Mouse (Mus musculus): ENCODE results near the gene Dnaja3. TPM values are rescaled to one million over a fixed set of nuclear protein-coding genes. Genes with fewer than 3 reads are reported as not detected.

Gene Dnaja3
- polyA plus RNA-seq, 1 experiment from 2014 or later, result 62.6 TPM

GRCm38 (mm10) chr16:4655251-4655734 lies 15.5 kb downstream of the Dnaja3 start:
- Histone ChIP-seq H3K36me3 (peaks cover 25% of the 10 kb centered on the region), H3K27ac (replicated peaks) (peak overlapping the region; percentile 58; the same call in 1 of the 2 replicates), H3K27me3 (no peaks in the 10 kb centered on the region), H3K9me3 (replicated peaks) (no peaks in the 10 kb centered on the region), H3K4me3 (replicated peaks) (no peak overlapping the region), H3K9ac (no peak overlapping the region), H3K4me2 (replicated peaks) (no peak overlapping the region), H3K4me1 (peaks cover 87% of the 10 kb centered on the region)
- WGBS, result 61% methylated on average over 4 of the region's 4 CpGs
- ATAC-seq (ENCODE audit: insufficient number of reproducible peaks, low FRiP score, low TSS enrichment, low read depth), result no peak

GRCm38 (mm10) chr16:4655764-4656570 lies 16.2 kb downstream of the Dnaja3 start:
- H3K27me3 ChIP-seq, result no peaks in the 10 kb centered on the region
- peaks cover 22% of the 10 kb centered on the region; the same call in 1 of the 2 replicates for H3K36me3 ChIP-seq
- no peak overlapping the region for H3K9ac ChIP-seq
- H3K4me1 ChIP-seq, result peaks cover 81% of the 10 kb centered on the region
- H3K4me3 ChIP-seq (replicated peaks), result no peak overlapping the region
- 22% methylated on average over 11 of the region's 11 CpGs for WGBS
- no peak for ATAC-seq (ENCODE audit: insufficient number of reproducible peaks, low FRiP score, low TSS enrichment, low read depth)
- H3K4me2 ChIP-seq (replicated peaks), result no peak overlapping the region; the same call in 1 of the 2 replicates
- H3K27ac ChIP-seq (replicated peaks), result peak overlapping the region; percentile 92
- no peaks in the 10 kb centered on the region for H3K9me3 ChIP-seq (replicated peaks)

DNA sequence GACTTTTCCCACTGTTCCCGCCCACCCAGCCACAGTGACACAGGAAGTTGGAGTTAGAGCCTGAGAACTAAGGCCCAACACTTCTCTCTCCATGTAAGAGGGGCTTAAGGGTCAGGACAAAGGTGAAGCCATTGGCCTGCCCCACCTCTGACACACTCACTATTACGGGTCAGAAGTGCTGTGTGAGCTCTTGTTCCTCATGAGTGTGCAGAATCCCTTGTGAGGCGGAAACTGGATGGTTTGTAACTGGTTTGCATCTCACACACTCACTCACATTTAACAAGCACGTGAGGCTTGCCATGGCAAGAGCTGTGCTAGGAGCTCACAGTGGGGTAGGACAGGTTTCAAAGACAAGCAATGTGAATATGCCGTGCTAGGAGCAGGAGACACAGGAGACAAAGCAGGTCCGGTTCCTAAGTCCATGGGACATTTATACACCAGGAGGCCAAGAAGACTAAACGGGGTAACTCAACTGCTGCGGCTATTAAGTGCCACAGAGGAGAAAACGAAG lies 16.8 kb downstream of the Dnaja3 start:
- H3K4me1 ChIP-seq, result peaks cover 74% of the 10 kb centered on the region
- ATAC-seq (ENCODE audit: insufficient number of reproducible peaks, low FRiP score, low TSS enrichment, low read depth), result no peak
- no peak overlapping the region for H3K4me3 ChIP-seq (replicated peaks)
- 62% methylated on average over 9 of the region's 9 CpGs for WGBS
- H3K27ac ChIP-seq (replicated peaks), result peak overlapping the region; percentile 92
- H3K9ac ChIP-seq, result no peak overlapping the region
- H3K4me2 ChIP-seq (replicated peaks), result no peak overlapping the region
- H3K9me3 ChIP-seq (replicated peaks), result no peaks in the 10 kb centered on the region
- H3K36me3 ChIP-seq, result peaks cover 23% of the 10 kb centered on the region; the same call in 1 of the 2 replicates
- H3K27me3 ChIP-seq, result no peaks in the 10 kb centered on the region

DNA sequence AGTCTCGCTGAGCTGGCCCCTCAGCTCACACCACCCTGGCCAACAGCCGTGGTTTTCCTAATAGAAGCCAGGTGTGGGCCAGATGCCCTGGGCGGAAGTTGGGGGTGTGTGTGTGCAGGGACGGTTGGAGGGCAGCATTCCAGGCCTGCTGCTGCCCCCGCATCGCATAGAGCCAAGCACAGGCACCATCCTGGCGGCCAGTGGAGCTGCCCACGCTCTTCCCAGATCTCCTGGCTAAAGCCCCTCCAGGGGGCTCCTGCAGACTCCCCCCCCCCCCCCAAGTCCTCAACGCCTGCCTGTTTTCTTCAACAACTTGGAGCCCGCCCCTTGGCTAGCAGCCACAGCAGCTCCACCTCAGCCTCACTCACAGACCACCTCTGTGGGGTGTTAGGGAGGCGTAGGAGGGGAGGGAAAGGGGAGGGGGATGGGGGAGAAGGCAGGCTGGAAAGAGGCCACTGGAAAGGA lies 19.0 kb downstream of the Dnaja3 start:
- peak; percentile 91 for ATAC-seq (ENCODE audit: insufficient number of reproducible peaks, low FRiP score, low TSS enrichment, low read depth)
- H3K36me3 ChIP-seq, result peaks cover 27% of the 10 kb centered on the region
- no peaks in the 10 kb centered on the region for H3K27me3 ChIP-seq
- no peaks in the 10 kb centered on the region for H3K9me3 ChIP-seq (replicated peaks)
- H3K27ac ChIP-seq (replicated peaks), result peak overlapping the region; percentile 92
- peaks cover 55% of the 10 kb centered on the region for H3K4me1 ChIP-seq
- no peak overlapping the region for H3K4me3 ChIP-seq (replicated peaks)
- WGBS, result 6% methylated on average over 11 of the region's 11 CpGs
- peak overlapping the region; percentile 25 for H3K4me2 ChIP-seq (replicated peaks)
- H3K9ac ChIP-seq, result no peak overlapping the region

DNA sequence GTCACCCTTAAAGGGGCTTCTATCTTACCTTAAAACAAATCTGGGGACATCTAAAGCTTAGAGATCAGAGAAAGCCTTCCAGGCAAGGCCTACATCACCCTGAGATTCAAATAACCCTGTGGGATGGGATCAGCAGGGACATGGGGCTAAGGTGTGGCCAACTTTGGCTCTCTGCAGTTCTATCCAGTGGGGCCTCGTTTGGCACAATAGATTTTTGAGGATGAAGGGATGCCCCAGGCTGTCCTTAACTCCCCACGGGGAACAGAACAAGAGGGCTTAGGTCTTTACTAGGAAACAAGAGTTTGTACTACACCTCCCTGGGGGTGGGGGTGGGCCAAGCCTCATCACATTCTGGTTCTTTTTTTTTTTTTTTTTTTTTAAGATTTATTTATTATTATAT lies 19.5 kb downstream of the Dnaja3 start:
- ATAC-seq (ENCODE audit: insufficient number of reproducible peaks, low FRiP score, low TSS enrichment, low read depth), result no peak
- peaks cover 51% of the 10 kb centered on the region for H3K4me1 ChIP-seq
- peak overlapping the region; percentile 92 for H3K27ac ChIP-seq (replicated peaks)
- no peaks in the 10 kb centered on the region for H3K9me3 ChIP-seq (replicated peaks)
- H3K4me3 ChIP-seq (replicated peaks), result no peak overlapping the region
- no peak overlapping the region for H3K9ac ChIP-seq
- H3K27me3 ChIP-seq, result no peaks in the 10 kb centered on the region
- peaks cover 28% of the 10 kb centered on the region for H3K36me3 ChIP-seq
- WGBS, result 2% methylated on average over 2 of the region's 2 CpGs
- 0 out of 2 replicates have a peak overlapping the region, but pooled peaks have one; percentile 25 for H3K4me2 ChIP-seq (replicated peaks)

GRCm38 (mm10) chr16:4661605-4662004 lies 21.8 kb downstream of the Dnaja3 start:
- Histone ChIP-seq H3K9ac (no peak overlapping the region), H3K36me3 (peaks cover 25% of the 10 kb centered on the region), H3K4me2 (replicated peaks) (no peak overlapping the region), H3K9me3 (replicated peaks) (no peaks in the 10 kb centered on the region), H3K27me3 (no peaks in the 10 kb centered on the region), H3K27ac (replicated peaks) (no peak overlapping the region), H3K4me1 (peaks cover 28% of the 10 kb centered on the region), H3K4me3 (replicated peaks) (no peak overlapping the region)
- 70% methylated on average over 2 of the region's 2 CpGs for WGBS
- ATAC-seq (ENCODE audit: insufficient number of reproducible peaks, low FRiP score, low TSS enrichment, low read depth), result no peak

DNA sequence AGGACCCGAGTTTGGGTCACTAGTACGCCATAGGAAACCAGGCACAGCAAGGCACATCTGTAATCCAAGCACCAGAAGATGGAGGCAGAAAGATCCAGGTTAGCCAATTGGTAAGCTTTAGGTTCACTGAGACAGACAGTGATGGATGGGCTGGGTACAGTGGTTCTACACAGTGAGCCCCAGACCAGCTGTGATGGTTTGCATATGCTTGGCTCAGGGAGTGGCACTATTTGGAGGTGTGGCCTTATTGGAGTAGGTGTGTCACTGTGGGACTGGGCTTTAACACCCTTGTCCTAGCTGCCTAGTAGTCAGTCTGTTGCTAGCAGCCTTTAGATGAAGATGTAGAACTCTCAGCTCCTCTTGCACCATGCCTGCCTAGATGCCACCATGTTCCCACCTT lies 24.0 kb downstream of the Dnaja3 start:
- Histone ChIP-seq H3K4me3 (replicated peaks) (no peak overlapping the region), H3K9me3 (replicated peaks) (no peaks in the 10 kb centered on the region), H3K9ac (no peak overlapping the region), H3K27ac (replicated peaks) (no peak overlapping the region), H3K36me3 (peaks cover 38% of the 10 kb centered on the region), H3K27me3 (no peaks in the 10 kb centered on the region), H3K4me2 (replicated peaks) (no peak overlapping the region), H3K4me1 (peaks cover 11% of the 10 kb centered on the region)
- ATAC-seq (ENCODE audit: insufficient number of reproducible peaks, low FRiP score, low TSS enrichment, low read depth), result no peak
- WGBS, result 86% methylated on average over 2 of the region's 2 CpGs

DNA sequence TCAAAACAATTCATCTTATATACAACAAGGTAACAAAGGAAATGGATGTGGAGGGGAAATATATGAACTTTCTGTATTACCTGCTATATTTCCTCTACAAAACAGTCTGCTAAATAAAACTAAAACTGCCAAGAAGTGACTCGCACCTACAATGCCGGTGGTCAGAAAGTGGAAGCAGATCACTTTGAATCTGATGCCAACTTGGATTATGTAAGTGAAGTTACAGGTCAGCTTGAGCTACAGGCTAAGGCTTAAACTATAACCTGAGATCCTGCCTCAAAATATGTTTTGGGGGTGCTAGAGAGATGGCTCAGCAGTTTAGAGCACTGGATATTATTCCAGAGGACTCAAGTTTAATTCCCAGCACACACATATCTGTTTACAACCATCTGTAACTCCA lies 25.9 kb downstream of the Dnaja3 start:
- ATAC-seq (ENCODE audit: insufficient number of reproducible peaks, low FRiP score, low TSS enrichment, low read depth), result no peak
- Histone ChIP-seq H3K4me3 (replicated peaks) (no peak overlapping the region), H3K36me3 (peaks cover 51% of the 10 kb centered on the region), H3K4me1 (no peaks in the 10 kb centered on the region), H3K9ac (no peak overlapping the region), H3K27me3 (no peaks in the 10 kb centered on the region), H3K4me2 (replicated peaks) (no peak overlapping the region), H3K9me3 (replicated peaks) (no peaks in the 10 kb centered on the region), H3K27ac (replicated peaks) (no peak overlapping the region)
- 95% methylated on average over 2 of the region's 2 CpGs for WGBS

GRCm38 (mm10) chr16:4667190-4667808 lies 27.5 kb downstream of the Dnaja3 start:
- no peak overlapping the region for H3K4me3 ChIP-seq (replicated peaks)
- peaks cover 47% of the 10 kb centered on the region for H3K36me3 ChIP-seq
- no peak overlapping the region for H3K9ac ChIP-seq
- no peak overlapping the region for H3K4me2 ChIP-seq (replicated peaks)
- no peaks in the 10 kb centered on the region for H3K27me3 ChIP-seq
- peak overlapping the region; percentile 22 for H3K27ac ChIP-seq (replicated peaks)
- H3K4me1 ChIP-seq, result no peaks in the 10 kb centered on the region
- WGBS, result 25% methylated on average over 3 of the region's 3 CpGs
- no peaks in the 10 kb centered on the region for H3K9me3 ChIP-seq (replicated peaks)
- ATAC-seq (ENCODE audit: insufficient number of reproducible peaks, low FRiP score, low TSS enrichment, low read depth), result peak; percentile 79

GRCm38 (mm10) chr16:4670317-4670716 lies 30.5 kb downstream of the Dnaja3 start:
- Histone ChIP-seq H3K36me3 (peaks cover 44% of the 10 kb centered on the region), H3K27me3 (no peaks in the 10 kb centered on the region), H3K9ac (no peak overlapping the region), H3K4me3 (replicated peaks) (no peak overlapping the region), H3K27ac (replicated peaks) (no peak overlapping the region), H3K4me1 (no peaks in the 10 kb centered on the region), H3K9me3 (replicated peaks) (no peaks in the 10 kb centered on the region), H3K4me2 (replicated peaks) (no peak overlapping the region)
- ATAC-seq (ENCODE audit: insufficient number of reproducible peaks, low FRiP score, low TSS enrichment, low read depth), result no peak
- WGBS, result 69% methylated on average over 5 of the region's 5 CpGs

- no peak for ATAC-seq (ENCODE audit: insufficient number of reproducible peaks, low FRiP score, low TSS enrichment, low read depth)
- 78% methylated on average over 4 of the region's 4 CpGs for WGBS
- H3K9me3 ChIP-seq (replicated peaks), result no peaks in the 10 kb centered on the region
- H3K36me3 ChIP-seq, result peaks cover 33% of the 10 kb centered on the region
- no peak overlapping the region for H3K4me3 ChIP-seq (replicated peaks)
- no peak overlapping the region for H3K4me2 ChIP-seq (replicated peaks)
- H3K27me3 ChIP-seq, result no peaks in the 10 kb centered on the region
- H3K9ac ChIP-seq, result no peak overlapping the region
- no peak overlapping the region for H3K27ac ChIP-seq (replicated peaks)
- peaks cover 15% of the 10 kb centered on the region for H3K4me1 ChIP-seq
Observed at GRCm38 (mm10) chr16:4674091-4674490, 34.3 kb downstream of the Dnaja3 start.

Measured in embryonic facial prominence, embryonic 15.5 days (tissue).